Mouse (Mus musculus) heart, adult 2 months (tissue): ENCODE results near the gene Krtap5-1.

Experiments used
- CTCF ChIP-seq: fragments of 200-600 bp; IDR thresholded peaks from 2 replicates; pipeline ENCODE4 v1.8.1; 2022; ENCODE audit warnings: antibody characterized with exemption, mild to moderate bottlenecking, moderate library complexity
- POLR2A ChIP-seq: fragments of 200-500 bp; IDR thresholded peaks from 2 replicates; pipeline ENCODE4 v1.6.1; 2011; ENCODE audit warnings: mild to moderate bottlenecking, low read depth, low read length, control low read depth; ENCODE audit not compliant: insufficient read depth

GRCm38 (mm10) chr7:142284615-142285080, 12.3 kb downstream of the Krtap5-1 start:
- peak; percentile 75 for TF ChIP-seq CTCF
- 0 out of 2 replicates have a peak, but pooled peaks have one; percentile 17 for TF ChIP-seq POLR2A
